Mouse (Mus musculus) ES-E14 (cell line): ENCODE measurements around the gene Hspa1a.

ENCODE experiments used
- CHD2 ChIP-seq: IDR thresholded peaks from 2 replicates; pipeline ENCODE4 v1.6.1; 2014; ENCODE audit warnings: mild to moderate bottlenecking, low read depth, low read length, inconsistent platforms
- HCFC1 ChIP-seq: IDR thresholded peaks from 2 replicates; pipeline ENCODE4 v1.6.1; 2012; ENCODE audit warnings: low read length, inconsistent platforms, borderline replicate concordance; ENCODE audit not compliant: insufficient read depth
- MAFK ChIP-seq: IDR thresholded peaks from 2 replicates; pipeline ENCODE4 v1.6.1; 2014; ENCODE audit warnings: mild to moderate bottlenecking, low read depth, low read length, inconsistent platforms; ENCODE audit not compliant: insufficient read depth
- ZC3H11A ChIP-seq: IDR thresholded peaks from 2 replicates; pipeline ENCODE4 v1.6.1; 2012; ENCODE audit warnings: low read depth, mild to moderate bottlenecking, inconsistent platforms, low read length, borderline replicate concordance
- ZNF384 ChIP-seq: IDR thresholded peaks from 2 replicates; pipeline ENCODE4 v1.6.1; 2012; ENCODE audit warnings: low read depth, low read length, inconsistent platforms

- TF ChIP-seq HCFC1 = no peak
- TF ChIP-seq MAFK = no peak
- no peak for TF ChIP-seq ZNF384
- no peak for TF ChIP-seq ZC3H11A
- no peak for TF ChIP-seq CHD2
Observed at GRCm38 (mm10) chr17:34977000-34977399, 5.0 kb upstream of the Hspa1a start.
